Mouse (Mus musculus): ENCODE data around the gene Hspa8. TPM values are rescaled to one million over a fixed set of nuclear protein-coding genes. Genes with fewer than 3 reads are reported as not detected.

Hspa8 gene
- total and polyA plus RNA-seq, 3 experiments = 2,915 to 7,761 (median 6,462) TPM

DNA sequence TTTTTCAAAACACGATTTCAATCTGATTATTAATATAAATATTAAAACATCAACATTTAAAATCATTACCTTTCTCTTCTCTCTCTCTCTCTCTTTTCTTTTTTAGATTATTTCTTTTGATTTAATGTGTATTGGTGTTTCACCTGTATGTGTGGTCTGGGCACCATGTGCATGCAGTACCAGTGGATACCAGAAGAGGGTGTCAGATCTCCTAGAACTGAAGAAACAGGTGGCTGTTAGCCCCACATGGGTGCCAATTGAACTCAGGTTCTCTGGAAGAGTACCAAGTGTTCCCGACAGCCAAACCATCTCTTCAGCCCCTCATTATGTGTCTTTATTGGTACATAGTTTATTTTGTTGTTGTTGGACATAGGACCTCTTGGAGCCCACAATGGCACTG is 11.1 kb downstream of the Hspa8 start:
- no peak overlapping the region for H3K27ac ChIP-seq (ENCODE audit: insufficient read depth, low read depth)
- H3K36me3 ChIP-seq (replicated peaks in 1 of 2; ENCODE audit: control insufficient read depth in 1 of 2, insufficient read depth in 1 of 2, low read length in 1 of 2) = peaks cover 6 to 31% of the 10 kb centered on the region in 2 experiments
- peak; percentile 49 for DNase-seq (ENCODE audit: extremely low read depth)
- H3K27me3 ChIP-seq (replicated peaks) = no peaks in the 10 kb centered on the region
- H3K4me3 ChIP-seq (replicated peaks in 1 of 3; ENCODE audit: low read depth in 2 of 3, low read length in 2 of 3, poor library complexity in 1 of 3) = no peak overlapping the region
- in situ Hi-C loops (cut with MboI; ENCODE audit: low pct_ligation_motif_present, low pct_unique_long_range_greater_than_20kb, low sequenced_read_pairs) = loop anchor here (10.0 to 25.0 kb wide), 2 partner anchors 175 to 383 kb away; no protein-coding TSS in a partner anchor
- no peaks in the 10 kb centered on the region for H3K9me3 ChIP-seq (replicated peaks; ENCODE audit: low read length)
- dilution Hi-C loops (cut with MboI; ENCODE audit: extremely low pct_ligation_motif_present, extremely low pct_unique_long_range_greater_than_20kb, low sequenced_read_pairs) = no loop called here
- TF ChIP-seq MXI1 (IDR thresholded peaks at IDR 0.05; ENCODE audit: low read depth, low read length) (no peak), SMC3 (IDR thresholded peaks at IDR 0.05; ENCODE audit: low read depth, low read length) (peak; percentile 30), CTCF (conservative IDR thresholded peaks at IDR 0.05 in 1 of 2, IDR thresholded peaks at IDR 0.05 in 1 of 2; ENCODE audit: low read depth in 2 of 2, low read length in 2 of 2) (peak; percentile 34 to 56; a peak in 3 of 4 replicates), RAD21 (IDR thresholded peaks at IDR 0.05; ENCODE audit: low read depth, low read length) (peak; percentile 34), MYC (IDR thresholded peaks at IDR 0.05; ENCODE audit: low read depth, low read length) (peak; percentile 61; the same call in 1 of the 2 replicates)
- peaks cover 0 to 14% of the 10 kb centered on the region in 2 experiments; a peak in 1 of 4 replicates for H3K4me1 ChIP-seq (ENCODE audit: control insufficient read depth in 1 of 2, insufficient read depth in 2 of 2)
- H3K4me2 ChIP-seq (ENCODE audit: insufficient read depth, low read depth, poor library complexity, severe bottlenecking) = no peak overlapping the region
- H3K9ac ChIP-seq (ENCODE audit: insufficient read depth, low read depth) = no peak overlapping the region
- no peaks in the 10 kb centered on the region for H3K79me2 ChIP-seq (replicated peaks; ENCODE audit: control insufficient read depth, extremely low read depth, insufficient read depth, poor library complexity, severe bottlenecking)

DNA sequence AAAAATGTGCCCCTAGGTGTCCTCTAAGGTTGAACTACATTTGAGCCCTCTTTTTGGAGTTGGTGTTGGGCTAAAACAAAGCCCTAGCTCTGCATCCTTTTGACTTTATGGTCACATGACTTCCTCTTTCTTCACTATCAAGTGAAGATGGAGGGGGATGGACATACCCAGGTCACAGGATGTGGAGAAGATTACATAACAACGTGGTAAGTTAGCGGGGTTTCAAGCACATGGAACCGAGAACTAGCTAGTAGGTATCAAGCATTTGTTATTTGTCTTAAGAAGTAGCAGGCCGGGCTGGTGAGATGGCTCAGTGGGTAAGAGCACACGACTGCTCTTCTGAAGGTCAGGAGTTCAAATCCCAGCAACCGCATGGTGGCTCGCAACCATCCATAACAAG is 13.3 kb downstream of the Hspa8 start:
- in situ Hi-C loops (cut with MboI; ENCODE audit: low pct_ligation_motif_present, low pct_unique_long_range_greater_than_20kb, low sequenced_read_pairs) (loop anchor here (10.0 to 25.0 kb wide), 2 partner anchors 173 to 381 kb away; no protein-coding TSS in a partner anchor), dilution Hi-C loops (cut with MboI; ENCODE audit: extremely low pct_ligation_motif_present, extremely low pct_unique_long_range_greater_than_20kb, low sequenced_read_pairs) (no loop called here)
- Histone ChIP-seq H3K27me3 (replicated peaks) (no peaks in the 10 kb centered on the region), H3K9ac (ENCODE audit: insufficient read depth, low read depth) (no peak overlapping the region), H3K36me3 (replicated peaks in 1 of 2; ENCODE audit: control insufficient read depth in 1 of 2, insufficient read depth in 1 of 2, low read length in 1 of 2) (peaks cover 0 to 20% of the 10 kb centered on the region in 2 experiments), H3K4me2 (ENCODE audit: insufficient read depth, low read depth, poor library complexity, severe bottlenecking) (no peak overlapping the region), H3K27ac (ENCODE audit: insufficient read depth, low read depth) (no peak overlapping the region), H3K9me3 (replicated peaks; ENCODE audit: low read length) (no peaks in the 10 kb centered on the region), H3K79me2 (replicated peaks; ENCODE audit: control insufficient read depth, extremely low read depth, insufficient read depth, poor library complexity, severe bottlenecking) (no peaks in the 10 kb centered on the region), H3K4me1 (ENCODE audit: control insufficient read depth in 1 of 2, insufficient read depth in 2 of 2) (peaks cover 0 to 6% of the 10 kb centered on the region in 2 experiments; a peak in 1 of 4 replicates), H3K4me3 (replicated peaks in 1 of 3; ENCODE audit: low read depth in 2 of 3, low read length in 2 of 3, poor library complexity in 1 of 3) (no peak overlapping the region)
- no peak for TF ChIP-seq NELFE (IDR thresholded peaks at IDR 0.05; ENCODE audit: low read depth, low read length)
- no peak for TF ChIP-seq JUND (conservative IDR thresholded peaks at IDR 0.05; ENCODE audit: low read depth, low read length)
- TF ChIP-seq CHD2 (IDR thresholded peaks at IDR 0.05; ENCODE audit: low read length) = no peak
- TF ChIP-seq HCFC1 (IDR thresholded peaks at IDR 0.05; ENCODE audit: low read depth, low read length) = no peak
- TF ChIP-seq EP300 (IDR thresholded peaks at IDR 0.05; ENCODE audit: low read length) = no peak
- no peak for TF ChIP-seq SIN3A (IDR thresholded peaks at IDR 0.05; ENCODE audit: low read length)
- TF ChIP-seq ZMIZ1 (IDR thresholded peaks at IDR 0.05; ENCODE audit: low read depth, low read length) = no peak
- TF ChIP-seq MYC (IDR thresholded peaks at IDR 0.05; ENCODE audit: low read depth, low read length) = no peak
- no peak for TF ChIP-seq CTCF (conservative IDR thresholded peaks at IDR 0.05 in 1 of 2, IDR thresholded peaks at IDR 0.05 in 1 of 2; ENCODE audit: low read depth in 2 of 2, low read length in 2 of 2)
- TF ChIP-seq MAFK (IDR thresholded peaks at IDR 0.05; ENCODE audit: insufficient replicate concordance, low read length) = no peak
- TF ChIP-seq KAT2A (IDR thresholded peaks at IDR 0.05; ENCODE audit: insufficient replicate concordance, low read length) = no peak
- no peak for TF ChIP-seq E2F4 (IDR thresholded peaks at IDR 0.05; ENCODE audit: insufficient replicate concordance, low read depth, low read length)
- TF ChIP-seq RAD21 (IDR thresholded peaks at IDR 0.05; ENCODE audit: low read depth, low read length) = no peak
- no peak for TF ChIP-seq MXI1 (IDR thresholded peaks at IDR 0.05; ENCODE audit: low read depth, low read length)
- no peak for TF ChIP-seq ZNF384 (IDR thresholded peaks at IDR 0.05; ENCODE audit: low read depth, low read length)
- no peak for TF ChIP-seq BHLHE40 (IDR thresholded peaks at IDR 0.05; ENCODE audit: low read depth, low read length)
- no peak for TF ChIP-seq PAX5 (IDR thresholded peaks at IDR 0.05; ENCODE audit: low read length)
- TF ChIP-seq USF1 (IDR thresholded peaks at IDR 0.05; ENCODE audit: low read depth, low read length) = no peak
- no peak for DNase-seq (ENCODE audit: extremely low read depth)

All from CH12.LX (cell line).